Mouse (Mus musculus) CH12.LX (cell line): ENCODE measurements around the gene Mfsd11. TPM values are rescaled to one million over a fixed set of nuclear protein-coding genes. Genes with fewer than 3 reads are reported as not detected.
A peak's percentile ranks its signal among the peaks of the same experiment; 100 is the strongest.

ENCODE experiments used
- DNase-seq: peaks from one replicate; pipeline ENCODE4 v3.0.0-alpha.2; 2013; ENCODE audit errors: extremely low read depth
- H3K27ac ChIP-seq: 2 replicates; pipeline ENCODE4 v1.5.1; 2012; ENCODE audit warnings: low read depth, mild to moderate bottlenecking, control low read depth, moderate library complexity; ENCODE audit not compliant: insufficient read depth
- H3K27me3 ChIP-seq: replicated peaks from 2 replicates; pipeline ENCODE3; 2012; ENCODE audit warnings: inconsistent platforms
- H3K36me3 ChIP-seq, 2 experiments: replicated peaks in 1 of 2; 2 replicates each; pipeline versions ENCODE3 to v1.6.1; 2012; ENCODE audit warnings: inconsistent platforms in 1 of 2, low read length in 1 of 2, mild to moderate bottlenecking in 1 of 2, mixed read lengths in 1 of 2, moderate library complexity in 1 of 2; ENCODE audit not compliant: control insufficient read depth in 1 of 2, insufficient read depth in 1 of 2
- H3K4me1 ChIP-seq, 2 experiments: 2 replicates each; pipeline ENCODE4 v1.6.1; 2012; ENCODE audit warnings: inconsistent platforms in 1 of 2, moderate library complexity in 1 of 2; ENCODE audit not compliant: insufficient read depth in 2 of 2, control insufficient read depth in 1 of 2
- H3K4me2 ChIP-seq: 2 replicates; pipeline ENCODE4 v1.6.1; 2012; ENCODE audit warnings: low read depth, mild to moderate bottlenecking, control low read depth; ENCODE audit not compliant: poor library complexity, insufficient read depth, severe bottlenecking
- H3K4me3 ChIP-seq, 3 experiments: fragments of 150-350 bp in 1 of 3; sonication (generic) in 1 of 3; replicated peaks in 1 of 3; 2 replicates each; pipeline versions ENCODE3 to v1.5.1; 2011 to 2012; ENCODE audit warnings: low read depth in 2 of 3, low read length in 2 of 3, mild to moderate bottlenecking in 2 of 3, moderate library complexity in 2 of 3, control low read depth in 1 of 3, improper control_type of control experiment in 1 of 3, inconsistent platforms in 1 of 3, mixed read lengths in 1 of 3; ENCODE audit not compliant: poor library complexity in 1 of 3
- H3K79me2 ChIP-seq: replicated peaks from 2 replicates; pipeline ENCODE4 v1.6.1; 2012; ENCODE audit warnings: mild to moderate bottlenecking, moderate library complexity; ENCODE audit not compliant: control insufficient read depth, poor library complexity, insufficient read depth, severe bottlenecking; ENCODE audit errors: extremely low read depth
- H3K9ac ChIP-seq: 2 replicates; pipeline ENCODE4 v1.6.1; 2012; ENCODE audit warnings: low read depth, mild to moderate bottlenecking, control low read depth, moderate library complexity; ENCODE audit not compliant: insufficient read depth
- H3K9me3 ChIP-seq: replicated peaks from 2 replicates; pipeline ENCODE3; 2012; ENCODE audit warnings: low read length, inconsistent platforms, mixed read lengths
- BHLHE40 ChIP-seq: IDR thresholded peaks from 2 replicates; pipeline ENCODE4 v1.6.1; 2011; ENCODE audit warnings: mild to moderate bottlenecking, low read depth, low read length, improper control_type of control experiment
- E2F4 ChIP-seq: IDR thresholded peaks from 2 replicates; pipeline ENCODE4 v1.6.1; 2011; ENCODE audit warnings: low read depth, low read length, improper control_type of control experiment; ENCODE audit not compliant: insufficient replicate concordance
- ELF1 ChIP-seq: IDR thresholded peaks from 2 replicates; pipeline ENCODE4 v1.6.1; 2014; ENCODE audit warnings: low read depth, mild to moderate bottlenecking, inconsistent platforms, low read length, improper control_type of control experiment
- EP300 ChIP-seq: IDR thresholded peaks from 2 replicates; pipeline ENCODE4 v1.6.1; 2011; ENCODE audit warnings: low read length, improper control_type of control experiment
- ETS1 ChIP-seq: conservative IDR thresholded peaks from 2 replicates; pipeline ENCODE4 v1.6.1; 2012; ENCODE audit warnings: low read depth, mild to moderate bottlenecking, inconsistent platforms, low read length, improper control_type of control experiment, moderate library complexity
- GABPA ChIP-seq: IDR thresholded peaks from 2 replicates; pipeline ENCODE4 v1.6.1; 2012; ENCODE audit warnings: low read depth, low read length, improper control_type of control experiment, inconsistent platforms; ENCODE audit not compliant: insufficient replicate concordance
- JUN ChIP-seq: IDR thresholded peaks from 2 replicates; pipeline ENCODE4 v1.6.1; 2011; ENCODE audit warnings: low read depth, mild to moderate bottlenecking, low read length, improper control_type of control experiment, moderate library complexity; ENCODE audit not compliant: insufficient read depth
- KAT2A ChIP-seq: IDR thresholded peaks from 2 replicates; pipeline ENCODE4 v1.6.1; 2012; ENCODE audit warnings: low read length, improper control_type of control experiment, inconsistent platforms; ENCODE audit not compliant: insufficient replicate concordance
- MAFK ChIP-seq: IDR thresholded peaks from 2 replicates; pipeline ENCODE4 v1.6.1; 2011; ENCODE audit warnings: low read length, improper control_type of control experiment; ENCODE audit not compliant: insufficient replicate concordance
- MAX ChIP-seq: IDR thresholded peaks from 2 replicates; pipeline ENCODE4 v1.6.1; 2011; ENCODE audit warnings: low read length, improper control_type of control experiment
- MAZ ChIP-seq: IDR thresholded peaks from 2 replicates; pipeline ENCODE4 v1.6.1; 2012; ENCODE audit warnings: low read depth, mild to moderate bottlenecking, inconsistent platforms, low read length, improper control_type of control experiment, moderate library complexity
- NELFE ChIP-seq: IDR thresholded peaks from 2 replicates; pipeline ENCODE4 v1.6.1; 2011; ENCODE audit warnings: low read depth, low read length, improper control_type of control experiment
- POLR2A ChIP-seq: IDR thresholded peaks from 2 replicates; pipeline ENCODE4 v1.6.1; 2011; ENCODE audit warnings: low read depth, mild to moderate bottlenecking, improper control_type of control experiment, low read length
- POLR2AphosphoS2 ChIP-seq: IDR thresholded peaks from 2 replicates; pipeline ENCODE4 v1.6.1; 2011; ENCODE audit warnings: low read depth, low read length, improper control_type of control experiment
- RAD21 ChIP-seq: IDR thresholded peaks from 2 replicates; pipeline ENCODE4 v1.6.1; 2011; ENCODE audit warnings: low read depth, mild to moderate bottlenecking, low read length, improper control_type of control experiment, moderate library complexity
- RCOR1 ChIP-seq: conservative IDR thresholded peaks from 2 replicates; pipeline ENCODE4 v1.6.1; 2012; ENCODE audit warnings: low read depth, mild to moderate bottlenecking, inconsistent platforms, low read length, improper control_type of control experiment
- SIN3A ChIP-seq: IDR thresholded peaks from 2 replicates; pipeline ENCODE4 v1.6.1; 2012; ENCODE audit warnings: low read length, improper control_type of control experiment, inconsistent platforms
- SMC3 ChIP-seq: IDR thresholded peaks from 2 replicates; pipeline ENCODE4 v1.6.1; 2011; ENCODE audit warnings: low read depth, low read length, improper control_type of control experiment
- TCF12 ChIP-seq: IDR thresholded peaks from 2 replicates; pipeline ENCODE4 v1.6.1; 2014; ENCODE audit warnings: low read depth, mild to moderate bottlenecking, inconsistent platforms, low read length, improper control_type of control experiment
- UBTF ChIP-seq: IDR thresholded peaks from 2 replicates; pipeline ENCODE4 v1.6.1; 2012; ENCODE audit warnings: low read depth, mild to moderate bottlenecking, inconsistent platforms, low read length, improper control_type of control experiment, moderate library complexity
- USF1 ChIP-seq: IDR thresholded peaks from 2 replicates; pipeline ENCODE4 v1.6.1; 2014; ENCODE audit warnings: low read depth, mild to moderate bottlenecking, inconsistent platforms, low read length, improper control_type of control experiment
- USF2 ChIP-seq: conservative IDR thresholded peaks from 2 replicates; pipeline ENCODE4 v1.6.1; 2011; ENCODE audit warnings: low read depth, low read length, improper control_type of control experiment
- ZKSCAN1 ChIP-seq: IDR thresholded peaks from 2 replicates; pipeline ENCODE4 v1.6.1; 2012; ENCODE audit warnings: low read depth, inconsistent platforms, low read length, improper control_type of control experiment, borderline replicate concordance
- ZMIZ1 ChIP-seq: IDR thresholded peaks from 2 replicates; pipeline ENCODE4 v1.6.1; 2012; ENCODE audit warnings: low read depth, mild to moderate bottlenecking, inconsistent platforms, low read length, improper control_type of control experiment
- dilution Hi-C: fragments of 300-500 bp; cut with MboI; formaldehyde crosslinking; loops from 2 replicates; pipeline ENCODE4 v1.14.3; 2020; ENCODE audit warnings: low sequenced_read_pairs; ENCODE audit not compliant: extremely low pct_unique_long_range_greater_than_20kb, extremely low pct_ligation_motif_present
- in situ Hi-C: fragments of 300-500 bp; cut with MboI; formaldehyde crosslinking; loops from 3 replicates; pipeline ENCODE4 v1.14.3; 2019; ENCODE audit warnings: low sequenced_read_pairs, low pct_ligation_motif_present, low pct_unique_long_range_greater_than_20kb, mixed read lengths
- polyA plus RNA-seq: library from polyadenylated mRNA; unstranded; fragments of >175 nt; gene quantifications from 2 replicates; pipeline ENCODE4 v1.2.1, GENCODE M21; 2012; ENCODE audit warnings: low read depth; ENCODE audit not compliant: insufficient read length
- total RNA-seq, 2 experiments: library from RNA; depleted of rRNA; stranded (reverse); fragments of 300-350 nt in 1 of 2; fragments of >200 nt in 1 of 2; gene quantifications; 2 replicates each; pipeline ENCODE4 v1.2.3; 2012 to 2014

Mfsd11 gene
- total and polyA plus RNA-seq, 3 experiments: 4.1 to 17.7 (median 13.2) TPM

GRCm38 (mm10) chr11:116839601-116840000 lies 12.6 kb upstream of the Mfsd11 start:
- Histone ChIP-seq H3K79me2 (peaks cover 34% of the 10 kb centered on the region), H3K27me3 (no peaks in the 10 kb centered on the region)
- DNase-seq: no peak
- no peak for TF ChIP-seq NELFE
- no peak for TF ChIP-seq GABPA
- TF ChIP-seq MAZ: no peak
- TF ChIP-seq USF1: no peak
- TF ChIP-seq, all 38 proteins: peak for 0
- H3K4me2 ChIP-seq: no peak overlapping the region
- H3K36me3 ChIP-seq: peaks cover 61 to 70% of the 10 kb centered on the region in 2 experiments
- no peaks in the 10 kb centered on the region for H3K9me3 ChIP-seq
- dilution Hi-C loops: no loop called here
- H3K9ac ChIP-seq: no peak overlapping the region
- in situ Hi-C loops: no loop called here
- H3K4me1 ChIP-seq: peaks cover 10 to 39% of the 10 kb centered on the region in 2 experiments; a peak in 3 of 4 replicates
- H3K27ac ChIP-seq: no peak overlapping the region
- H3K4me3 ChIP-seq: no peak overlapping the region

GRCm38 (mm10) chr11:116840748-116841147 lies 11.5 kb upstream of the Mfsd11 start:
- TF ChIP-seq SMC3 (no peak), ZMIZ1 (no peak), MAZ (no peak), E2F4 (no peak), POLR2A (no peak), RCOR1 (no peak), EP300 (no peak), ETS1 (no peak), USF2 (no peak)
- Histone ChIP-seq H3K36me3 (peaks cover 50 to 62% of the 10 kb centered on the region in 2 experiments), H3K9me3 (no peaks in the 10 kb centered on the region), H3K4me3 (peak overlapping the region in 1 of 3 experiments; percentile 10), H3K27ac (no peak overlapping the region), H3K9ac (no peak overlapping the region), H3K4me1 (peaks cover 10 to 50% of the 10 kb centered on the region in 2 experiments; a peak in 3 of 4 replicates), H3K27me3 (no peaks in the 10 kb centered on the region), H3K79me2 (peaks cover 43% of the 10 kb centered on the region), H3K4me2 (no peak overlapping the region)
- in situ Hi-C loops: no loop called here
- DNase-seq: no peak
- dilution Hi-C loops: no loop called here

DNA sequence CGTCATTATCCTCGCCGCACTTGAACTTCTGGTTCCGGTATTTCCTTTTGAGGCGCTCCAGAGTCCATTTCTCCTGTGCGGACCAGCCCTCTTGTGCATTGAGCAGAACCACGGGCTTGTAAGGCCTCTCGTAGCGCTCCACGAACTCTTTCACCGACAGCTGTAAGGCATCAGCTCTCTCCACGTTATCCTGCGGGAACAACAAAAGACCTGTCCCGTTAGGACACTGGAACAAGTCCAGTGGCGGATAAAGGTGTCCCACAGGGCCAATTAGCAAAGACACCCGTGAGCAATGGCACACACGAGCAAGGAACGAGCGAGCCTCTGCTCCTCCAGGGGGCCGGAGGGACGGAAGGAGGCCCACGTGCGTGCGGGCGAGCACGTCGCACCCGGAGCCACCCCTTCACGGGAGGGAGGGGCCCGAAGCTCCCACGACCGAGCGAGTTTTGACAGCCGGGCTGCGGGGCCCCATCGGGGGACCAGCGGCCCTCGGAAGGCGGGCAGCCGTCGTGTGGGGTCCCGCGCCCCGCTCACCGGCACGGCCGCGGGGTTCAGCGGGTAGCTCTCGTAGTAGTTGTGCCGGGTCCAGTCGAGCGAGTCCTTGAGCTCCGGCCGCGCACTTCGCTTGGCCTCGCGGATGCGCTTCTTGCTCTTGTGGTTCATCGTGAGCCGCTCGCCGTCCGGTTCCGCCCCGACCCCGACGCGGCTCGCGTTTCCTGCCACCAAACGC lies 9.5 kb upstream of the Mfsd11 start:
- H3K9ac ChIP-seq: peak overlapping the region; percentile 92
- peak; percentile 64 for DNase-seq
- H3K27ac ChIP-seq: peak overlapping the region; percentile 89
- peak overlapping the region; percentile 92 for H3K4me2 ChIP-seq
- peaks cover 14 to 66% of the 10 kb centered on the region in 2 experiments for H3K4me1 ChIP-seq
- dilution Hi-C loops (no loop called here), in situ Hi-C loops (no loop called here)
- peak overlapping the region; percentile 83 to 98 (median 88) for H3K4me3 ChIP-seq
- H3K27me3 ChIP-seq: no peaks in the 10 kb centered on the region
- H3K79me2 ChIP-seq: peaks cover 58% of the 10 kb centered on the region
- peaks cover 32 to 59% of the 10 kb centered on the region in 2 experiments for H3K36me3 ChIP-seq
- H3K9me3 ChIP-seq: no peaks in the 10 kb centered on the region
- peak; percentile 90; the same call in 1 of the 2 replicates for TF ChIP-seq NELFE
- no peak for TF ChIP-seq POLR2A
- TF ChIP-seq SIN3A: peak; percentile 93
- TF ChIP-seq ETS1: no peak
- no peak for TF ChIP-seq GABPA
- TF ChIP-seq MAFK: no peak
- TF ChIP-seq POLR2AphosphoS2: peak; percentile 17; the same call in 1 of the 2 replicates
- no peak for TF ChIP-seq KAT2A
- TF ChIP-seq ELF1: no peak
- TF ChIP-seq RAD21: no peak
- TF ChIP-seq MAZ: peak; percentile 65; the same call in 1 of the 2 replicates
- peak; percentile 47; the same call in 1 of the 2 replicates for TF ChIP-seq TCF12
- no peak for TF ChIP-seq ZKSCAN1
- no peak for TF ChIP-seq JUN
- peak; percentile 95 for TF ChIP-seq BHLHE40
- TF ChIP-seq UBTF: no peak
- peak; percentile 94 for TF ChIP-seq MAX
